21 mouse cellular contexts compared by ENCODE assay signal in the genomic region with DNA sequence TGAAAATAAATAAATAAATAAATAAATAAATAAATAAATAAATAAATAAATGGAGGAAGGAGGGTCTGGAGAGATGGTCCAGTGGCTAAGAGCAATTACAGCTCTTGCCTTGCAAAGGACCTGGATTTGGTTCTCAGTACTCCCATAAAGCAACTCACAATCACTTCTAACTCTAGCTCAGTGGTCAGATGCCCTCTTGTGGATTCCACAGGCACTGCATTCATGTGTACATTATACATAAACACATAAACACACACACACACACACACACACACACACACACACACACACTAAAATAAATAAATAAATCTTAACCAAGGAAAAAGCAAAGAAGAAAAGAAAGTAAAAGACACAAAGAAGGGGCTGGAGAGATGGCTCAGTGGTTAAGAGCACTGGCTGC.
DNase-seq lines count a peak whose midpoint lies in the region; ATAC-seq and TF ChIP-seq lines count a peak whose summit lies in the region.
"Had no signal": no experiment of that assay in that cellular context is flagged by ENCODE, and none has a peak within 500 bp of the region (broad histone marks: within the 10 kb centered on the region; RNA-seq: fewer than 3 reads in every experiment).

No protein-coding gene starts in this region.

- H3K9me3 ChIP-seq in intestine, postnatal 0 days (ENCODE audit: control insufficient read depth) = no peaks in the 10 kb centered on the region
- no peaks in the 10 kb centered on the region for H3K9me3 ChIP-seq in intestine, embryonic 15.5 days
- no peaks in the 10 kb centered on the region for H3K9me3 ChIP-seq in midbrain, postnatal 0 days (ENCODE audit: low read length)
- no peaks in the 10 kb centered on the region for H3K9me3 ChIP-seq in midbrain, embryonic 14.5 days (ENCODE audit: control insufficient read depth, low read length)
- H3K9me3 ChIP-seq: heart, embryonic 12.5 days; liver, embryonic 15.5 days; neural tube, embryonic 15.5 days had no signal

- no peaks in the 10 kb centered on the region for H3K36me3 ChIP-seq in intestine, postnatal 0 days (ENCODE audit: control insufficient read depth, insufficient read depth)
- H3K36me3 ChIP-seq in intestine, embryonic 15.5 days = no peaks in the 10 kb centered on the region
- H3K36me3 ChIP-seq in midbrain, postnatal 0 days (ENCODE audit: insufficient read depth, low read length) = no peaks in the 10 kb centered on the region
- H3K36me3 ChIP-seq in midbrain, embryonic 14.5 days (ENCODE audit: control insufficient read depth, insufficient read depth, low read length) = no peaks in the 10 kb centered on the region
- H3K36me3 ChIP-seq: heart, embryonic 12.5 days; liver, embryonic 15.5 days; neural tube, embryonic 15.5 days had no signal

- TF ChIP-seq CTCF in intestine, postnatal 0 days (IDR thresholded peaks at IDR 0.05; ENCODE audit: low read depth) = peak; percentile 42
- peak; percentile 30 for TF ChIP-seq CTCF in midbrain, postnatal 0 days (IDR thresholded peaks at IDR 0.05)
- TF ChIP-seq CTCF in Patski (IDR thresholded peaks at IDR 0.05) = peak; percentile 34

- no peak overlapping the region for H3K4me2 ChIP-seq in intestine, postnatal 0 days (replicated peaks; ENCODE audit: low read depth)
- no peak overlapping the region for H3K4me2 ChIP-seq in intestine, embryonic 15.5 days (replicated peaks)
- no peak overlapping the region for H3K4me2 ChIP-seq in midbrain, postnatal 0 days (ENCODE audit: low read depth, low read length, poor library complexity, severe bottlenecking)
- H3K4me2 ChIP-seq in midbrain, embryonic 14.5 days (ENCODE audit: low read length) = no peak overlapping the region
- H3K4me2 ChIP-seq: heart, embryonic 12.5 days; liver, embryonic 15.5 days; midbrain, embryonic 11.5 days; neural tube, embryonic 15.5 days had no signal

- no peak for ATAC-seq in intestine, postnatal 0 days
- ATAC-seq in intestine, embryonic 15.5 days = no peak
- no peak for ATAC-seq in midbrain, postnatal 0 days (ENCODE audit: low FRiP score)
- no peak for ATAC-seq in midbrain, embryonic 14.5 days (ENCODE audit: low FRiP score, low TSS enrichment)
- no peak for ATAC-seq in Patski
- ATAC-seq: hindbrain, embryonic 16.5 days had no signal

- no peak overlapping the region for H3K27ac ChIP-seq in intestine, postnatal 0 days (ENCODE audit: low read depth, low read length)
- no peak overlapping the region for H3K27ac ChIP-seq in intestine, embryonic 15.5 days
- no peak overlapping the region for H3K27ac ChIP-seq in midbrain, postnatal 0 days (ENCODE audit: low read depth, low read length)
- no peak overlapping the region for H3K27ac ChIP-seq in midbrain, embryonic 14.5 days (replicated peaks; ENCODE audit: low read depth, low read length)
- H3K27ac ChIP-seq: liver, embryonic 15.5 days; neural tube, embryonic 15.5 days had no signal

- no peaks in the 10 kb centered on the region for H3K27me3 ChIP-seq in intestine, postnatal 0 days (replicated peaks; ENCODE audit: control insufficient read depth, insufficient read depth, low read length)
- H3K27me3 ChIP-seq in intestine, embryonic 15.5 days (replicated peaks) = no peaks in the 10 kb centered on the region
- H3K27me3 ChIP-seq in midbrain, postnatal 0 days (ENCODE audit: insufficient read depth, low read length) = no peaks in the 10 kb centered on the region
- H3K27me3 ChIP-seq in midbrain, embryonic 14.5 days (ENCODE audit: control insufficient read depth, insufficient read depth, low read length) = no peaks in the 10 kb centered on the region
- no peaks in the 10 kb centered on the region for H3K27me3 ChIP-seq in Patski
- H3K27me3 ChIP-seq: heart, embryonic 12.5 days; liver, embryonic 15.5 days; neural tube, embryonic 15.5 days had no signal

- POLR2A ChIA-PET in Patski (lab: Charles Lee) = interaction anchor here (1.3 kb wide), 1 partner anchor 11 kb away, joined by 6 read pairs; no protein-coding TSS in a partner anchor

- in situ Hi-C loops in Patski (cut with MboI; ENCODE audit: low pct_unique_long_range_greater_than_20kb) = no loop called here

- H3K9ac ChIP-seq in intestine, postnatal 0 days (ENCODE audit: low read depth, low read length) = no peak overlapping the region
- H3K9ac ChIP-seq in intestine, embryonic 15.5 days = no peak overlapping the region
- H3K9ac ChIP-seq in midbrain, postnatal 0 days (replicated peaks; ENCODE audit: low read length, poor library complexity, severe bottlenecking) = no peak overlapping the region
- no peak overlapping the region for H3K9ac ChIP-seq in midbrain, embryonic 14.5 days (replicated peaks; ENCODE audit: low read length)
- H3K9ac ChIP-seq: heart, embryonic 12.5 days; liver, embryonic 15.5 days; neural tube, embryonic 15.5 days had no signal

- CTCF ChIA-PET in Patski (lab: Charles Lee) = interaction anchor here (1.4 to 4.0 kb wide), 3 partner anchors 9 to 114 kb away, joined by 5 to 33 read pairs (median 8); no protein-coding TSS in a partner anchor

- DNase-seq in midbrain, postnatal 0 days (ENCODE audit: low spot score) = no peak
- DNase-seq in midbrain, embryonic 14.5 days = no peak
- DNase-seq in Patski (ENCODE audit: low read depth, low spot score) = no peak
- no peak for DNase-seq in cerebellum, adult 11-12 months
- no peak for DNase-seq in spleen, postnatal 4 days (ENCODE audit: low spot score in 2 of 2)
- DNase-seq: adrenal gland, adult 8-10 months; cerebellum, postnatal 14 days; heart, postnatal 36 days; kidney, adult 8-10 months; kidney, postnatal 4 days; lung, postnatal 4 days; right cerebral cortex, postnatal 4 days; thymus, adult 18-20 months had no signal

- no peaks in the 10 kb centered on the region for H3K4me1 ChIP-seq in intestine, postnatal 0 days (replicated peaks; ENCODE audit: control insufficient read depth, insufficient read depth, low read length)
- no peaks in the 10 kb centered on the region for H3K4me1 ChIP-seq in intestine, embryonic 15.5 days (replicated peaks)
- no peaks in the 10 kb centered on the region for H3K4me1 ChIP-seq in midbrain, postnatal 0 days (ENCODE audit: insufficient read depth, low read length)
- H3K4me1 ChIP-seq in midbrain, embryonic 14.5 days (ENCODE audit: control insufficient read depth, insufficient read depth, low read length) = no peaks in the 10 kb centered on the region
- H3K4me1 ChIP-seq: liver, embryonic 15.5 days; neural tube, embryonic 15.5 days had no signal

- no peak overlapping the region for H3K4me3 ChIP-seq in intestine, postnatal 0 days (ENCODE audit: low read depth, low read length)
- H3K4me3 ChIP-seq in intestine, embryonic 15.5 days (replicated peaks) = no peak overlapping the region
- H3K4me3 ChIP-seq in midbrain, postnatal 0 days (ENCODE audit: low read depth, low read length) = no peak overlapping the region
- no peak overlapping the region for H3K4me3 ChIP-seq in midbrain, embryonic 14.5 days (replicated peaks; ENCODE audit: low read depth, low read length)
- H3K4me3 ChIP-seq: heart, embryonic 12.5 days; liver, embryonic 15.5 days; myocyte; neural tube, embryonic 15.5 days had no signal
